Mouse (Mus musculus) left cerebral cortex, postnatal 25 days (tissue): Measurements from ENCODE around the gene Snx19. TPM values are rescaled to one million over a fixed set of nuclear protein-coding genes. Genes with fewer than 3 reads are reported as not detected.

Experiments
- DNase-seq, 2 experiments: peaks; one replicate each; pipeline ENCODE4 v3.0.0; 2022; ENCODE audit warnings: low spot score in 2 of 2, mixed read lengths in 1 of 2
- intact Hi-C: fragments of 180-260 bp; cut with DNase I; formaldehyde crosslinking; loops from one replicate; pipeline ENCODE4 v1.15.1; 2025
- total RNA-seq, 2 experiments: library from RNA; stranded (reverse); gene quantifications; 2 replicates each; pipeline ENCODE4 v1.2.3; 2021

Snx19 gene
- 10 to 100 TPM; 42.6 to 48.1 TPM for total RNA-seq

GRCm38 (mm10) chr9:30426882-30427632 is at the start of gene Snx19:
Gene Snx19 (plus strand): TSS chr9:30427108.
- peak; percentile 90 to 91 for DNase-seq
- intact Hi-C loops, result loop anchor here (2.0 kb wide), 1 partner anchor 766 kb away; no protein-coding TSS in a partner anchor

- intact Hi-C loops, result no loop called here
- DNase-seq, result no peak
Measured at GRCm38 (mm10) chr9:30400771-30401170, 26.1 kb upstream of the Snx19 start.

GRCm38 (mm10) chr9:30422940-30423339 is 4.0 kb upstream of the Snx19 start:
- intact Hi-C loops, result no loop called here
- DNase-seq, result peak; percentile 61 to 69

DNA sequence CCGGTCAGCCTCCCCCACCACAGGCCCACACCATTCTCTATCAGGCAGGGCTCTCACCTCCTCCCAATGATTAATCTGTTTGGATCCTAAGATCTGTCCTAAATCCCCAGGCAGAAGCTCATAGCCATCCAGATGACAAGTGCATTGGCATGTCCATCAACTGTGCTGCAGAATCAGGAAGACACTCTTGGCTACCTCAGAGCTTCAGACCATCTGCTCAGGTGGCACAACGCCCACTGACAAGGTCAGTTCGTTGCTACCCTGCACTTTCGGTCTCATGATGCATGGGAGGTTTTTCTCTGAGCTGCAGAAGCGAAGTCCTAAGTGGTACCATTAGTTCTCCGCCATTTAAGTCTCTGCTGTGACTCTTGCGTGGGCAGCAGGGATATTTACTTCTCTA is 1.7 kb upstream of the Snx19 start:
- no peak for DNase-seq
- intact Hi-C loops, result no loop called here

DNA sequence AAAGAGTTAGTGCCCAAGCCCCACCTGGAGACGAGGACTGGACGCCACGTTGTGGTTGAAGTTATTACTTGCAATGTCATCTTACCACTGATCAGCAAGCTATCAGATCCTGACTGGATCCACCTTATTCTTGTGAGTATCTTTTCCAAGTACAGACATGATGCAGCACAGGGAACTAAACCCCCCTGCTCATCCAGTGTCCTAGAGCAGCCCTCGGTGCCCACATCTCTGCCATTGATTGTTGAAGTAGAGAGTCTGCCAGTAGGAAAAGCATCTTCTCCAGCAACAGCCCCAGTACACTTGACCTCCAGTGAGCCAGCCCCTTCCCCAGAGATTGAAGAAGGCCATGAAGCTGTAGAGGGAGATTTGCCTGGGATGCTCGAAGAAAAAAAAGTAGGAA is 1.3 kb downstream of the Snx19 start:
- intact Hi-C loops, result no loop called here
- DNase-seq, result no peak

DNA sequence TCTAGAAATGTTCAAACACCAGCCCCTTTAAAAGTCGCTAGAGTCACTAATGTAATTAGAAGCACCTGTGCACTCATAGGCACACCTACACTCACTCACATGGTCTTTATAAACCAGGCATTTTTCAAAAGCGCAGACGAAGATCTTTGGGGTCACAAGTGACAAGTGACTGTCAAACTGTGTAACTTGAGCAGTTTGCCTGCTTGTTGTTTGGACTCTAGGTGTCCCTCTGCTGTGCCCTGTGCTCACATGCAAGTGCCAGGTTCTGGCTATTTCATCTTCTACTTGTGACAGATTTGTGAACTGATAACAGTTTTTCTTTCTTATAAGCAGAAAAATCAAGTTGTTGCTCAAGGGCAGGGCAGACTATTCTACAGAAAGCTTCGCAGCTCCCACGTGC is 3.5 kb downstream of the Snx19 start:
- DNase-seq, result no peak
- intact Hi-C loops, result no loop called here

GRCm38 (mm10) chr9:30431909-30432308 is 5.0 kb downstream of the Snx19 start:
- intact Hi-C loops, result no loop called here
- no peak for DNase-seq

DNA sequence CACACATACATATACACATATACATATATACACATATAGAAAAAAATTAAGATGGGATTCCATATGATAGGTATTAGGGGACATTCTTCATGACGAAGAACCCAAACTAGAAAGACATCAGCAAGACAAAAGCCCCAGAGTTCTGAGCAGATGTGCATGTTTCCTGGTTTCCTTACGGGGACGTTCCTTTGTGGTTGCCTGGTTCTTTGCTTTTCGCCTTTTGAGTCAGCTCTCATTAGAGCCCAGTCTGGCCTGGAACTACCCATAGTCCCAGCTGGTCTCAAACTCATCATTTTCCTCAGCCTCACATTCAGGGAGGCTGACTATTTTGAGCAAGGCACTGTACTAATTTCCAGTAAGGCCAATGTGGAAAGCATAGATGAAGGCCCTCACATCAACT is 7.0 kb downstream of the Snx19 start:
- no peak for DNase-seq
- intact Hi-C loops, result no loop called here

- intact Hi-C loops, result no loop called here
- DNase-seq, result peak in 1 of 2 experiments; percentile 32
Measured at GRCm38 (mm10) chr9:30435902-30436585, 9.1 kb downstream of the Snx19 start.

- intact Hi-C loops, result no loop called here
Measured at GRCm38 (mm10) chr9:30438505-30438904, 11.6 kb downstream of the Snx19 start.

GRCm38 (mm10) chr9:30441761-30442160 is 14.9 kb downstream of the Snx19 start:
- no peak for DNase-seq
- intact Hi-C loops, result no loop called here

More at GRCm38 (mm10) chr9:30438505-30438904, 11.6 kb downstream of the Snx19 start:
- peak; percentile 42 to 60 for DNase-seq

GRCm38 (mm10) chr9:30445232-30446085 is 18.6 kb downstream of the Snx19 start:
- no peak for DNase-seq
- intact Hi-C loops, result loop anchor here (5.0 kb wide), 1 partner anchor 637 kb away; no protein-coding TSS in a partner anchor

DNA sequence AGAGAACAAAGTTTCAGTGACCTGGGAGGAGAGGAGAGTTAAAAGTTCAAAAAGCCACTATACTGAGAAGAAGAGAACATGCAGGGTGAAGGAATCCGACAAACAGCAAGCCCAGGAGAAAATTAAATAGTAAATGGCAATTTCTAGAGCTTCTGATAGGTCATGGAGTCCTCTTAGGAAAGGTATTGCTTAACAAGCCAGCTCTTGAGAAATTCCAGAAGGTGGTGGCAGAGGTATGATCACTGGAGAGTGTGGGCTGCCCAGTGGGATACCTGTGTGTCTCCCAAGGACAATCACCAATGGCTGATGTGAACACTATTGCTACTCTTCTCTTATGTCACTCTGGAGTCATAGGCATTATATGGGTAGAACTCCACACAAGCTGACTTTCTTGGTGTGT is 19.2 kb downstream of the Snx19 start:
- intact Hi-C loops, result loop anchor here (5.0 kb wide), 1 partner anchor 636 kb away; no protein-coding TSS in a partner anchor
- DNase-seq, result no peak

DNA sequence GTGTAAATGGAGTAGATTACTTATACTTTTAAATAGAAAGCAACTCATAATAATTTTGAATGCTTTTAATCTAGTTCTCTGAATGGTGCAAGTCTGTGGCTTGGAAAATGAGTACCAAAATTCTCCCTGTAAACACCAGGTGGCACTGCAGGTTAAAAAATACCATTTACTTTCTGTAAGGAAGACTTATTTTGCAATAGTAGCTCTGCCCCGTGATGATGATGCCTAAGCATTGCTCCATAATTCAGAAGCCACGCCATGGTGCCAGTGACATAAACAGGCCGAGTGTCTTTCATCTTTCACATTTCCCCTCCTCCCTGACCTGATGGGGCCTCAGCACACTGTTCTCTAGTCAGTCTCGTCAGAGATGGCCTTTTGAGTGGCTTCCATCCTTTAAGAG is 21.6 kb downstream of the Snx19 start:
- intact Hi-C loops, result loop anchor here (1.0 to 5.0 kb wide), 2 partner anchors 492 to 634 kb away; no protein-coding TSS in a partner anchor
- DNase-seq, result peak; percentile 52 to 74

DNA sequence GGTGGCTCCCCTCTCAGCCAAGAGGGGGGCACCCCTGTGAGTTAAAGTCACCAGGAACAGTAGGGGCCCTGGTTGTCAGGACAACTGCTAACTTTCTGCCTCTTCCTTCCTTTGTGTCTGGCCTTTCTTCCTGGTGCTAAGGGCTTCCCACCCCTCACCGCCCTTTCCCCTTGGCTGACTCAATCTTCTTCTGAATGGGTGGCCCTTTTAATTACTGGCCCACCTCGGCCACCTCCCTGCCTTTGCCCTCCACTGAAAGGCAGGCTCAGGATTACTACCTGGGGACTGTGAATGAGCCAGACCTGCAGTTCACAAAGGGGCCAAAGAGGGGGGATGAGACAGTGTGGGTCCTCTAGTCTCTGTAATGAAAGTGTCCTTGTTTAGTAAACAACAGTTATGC is 23.0 kb downstream of the Snx19 start:
- intact Hi-C loops, result loop anchor here (5.0 kb wide), 1 partner anchor 632 kb away; no protein-coding TSS in a partner anchor

GRCm38 (mm10) chr9:30450834-30451233 is 23.9 kb downstream of the Snx19 start:
- intact Hi-C loops, result no loop called here
- no peak for DNase-seq

More for the DNA sequence above, 23.0 kb downstream of the Snx19 start:
- DNase-seq, result no peak

DNA sequence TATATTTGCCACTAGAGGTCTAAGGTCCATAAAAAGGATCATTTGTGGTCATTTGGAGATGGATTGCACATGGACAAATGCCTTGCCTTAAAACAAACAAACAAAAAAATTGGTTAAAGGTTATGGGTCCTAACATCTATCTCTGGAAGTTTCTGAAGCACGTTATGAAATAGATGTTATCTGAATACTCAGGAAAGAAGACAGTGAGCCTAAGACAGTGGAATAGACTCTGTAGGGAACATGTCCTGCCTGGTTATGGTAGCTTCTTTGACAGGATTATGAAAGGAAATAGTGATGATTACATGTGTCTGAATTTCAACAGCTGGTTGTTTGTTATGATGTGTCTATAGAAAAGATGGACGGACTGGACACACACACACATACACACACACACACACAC is 27.6 kb downstream of the Snx19 start:
- intact Hi-C loops, result no loop called here
- no peak for DNase-seq

DNA sequence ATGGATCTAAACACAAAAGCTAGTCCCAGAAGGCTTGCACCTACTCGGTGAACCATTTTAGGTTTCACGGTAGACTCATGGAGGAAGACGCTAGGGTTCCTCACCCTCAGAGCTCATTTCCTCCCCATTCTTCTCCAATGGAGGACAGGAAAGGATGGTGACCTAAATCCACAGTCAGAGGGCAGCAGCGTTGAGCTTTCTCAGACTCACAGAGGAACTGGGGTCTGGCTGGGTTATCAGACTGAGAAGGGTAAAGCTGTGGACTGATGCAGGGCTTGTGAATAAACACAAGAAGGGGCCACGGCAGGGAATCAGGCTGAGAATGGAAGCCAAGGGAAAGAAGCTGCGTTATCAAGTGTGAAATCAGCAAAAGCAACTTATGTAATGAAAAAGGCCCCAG is 29.3 kb downstream of the Snx19 start:
- intact Hi-C loops, result no loop called here
- DNase-seq, result no peak

DNA sequence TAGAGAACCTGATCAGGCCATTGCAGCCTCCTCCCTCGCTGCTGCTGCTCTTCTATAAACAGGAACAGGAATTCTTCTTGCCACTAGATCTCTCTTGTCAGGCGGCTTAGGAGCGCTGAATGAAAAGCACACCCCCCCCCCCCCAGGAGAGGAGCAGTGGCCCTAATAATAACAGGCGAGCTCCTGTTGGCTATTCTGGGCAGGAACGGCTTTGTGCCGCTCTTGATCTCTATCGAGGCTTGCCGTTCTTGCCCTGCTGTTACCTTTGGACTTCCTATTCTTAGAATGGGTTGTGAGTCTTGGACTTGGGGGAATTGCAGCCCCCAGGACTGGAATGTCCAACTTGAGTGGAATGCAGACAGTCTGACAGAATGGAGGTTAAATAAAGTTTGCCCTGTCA is 33.6 kb downstream of the Snx19 start:
- intact Hi-C loops, result no loop called here

GRCm38 (mm10) chr9:30464661-30465060 is 37.8 kb downstream of the Snx19 start:
- intact Hi-C loops, result no loop called here
- no peak for DNase-seq

More for the DNA sequence above, 33.6 kb downstream of the Snx19 start:
- DNase-seq, result no peak
